Mouse (Mus musculus) right cerebral cortex, postnatal 25 days (tissue): ENCODE data around the gene Zhx3.

Source experiments
- DNase-seq: peaks from one replicate; pipeline ENCODE4 v3.0.0; 2022

Zhx3 gene

GRCm38 (mm10) chr2:160872890-160873382 lies at the start of gene Zhx3:
Gene Zhx3 (minus strand): TSS chr2:160872998.
- DNase-seq: peak; percentile 89

GRCm38 (mm10) chr2:160921285-160921684 lies 48.5 kb upstream of the Zhx3 start:
- no peak for DNase-seq

GRCm38 (mm10) chr2:160918930-160919215 lies 46.1 kb upstream of the Zhx3 start:
- no peak for DNase-seq

- DNase-seq: no peak
Measured at GRCm38 (mm10) chr2:160918154-160918929, 45.5 kb upstream of the Zhx3 start.

- no peak for DNase-seq
Measured at GRCm38 (mm10) chr2:160917313-160917712, 44.5 kb upstream of the Zhx3 start.

- no peak for DNase-seq
Measured at GRCm38 (mm10) chr2:160916714-160917113, 43.9 kb upstream of the Zhx3 start.

- no peak for DNase-seq
Measured at GRCm38 (mm10) chr2:160915821-160916610, 43.2 kb upstream of the Zhx3 start.

GRCm38 (mm10) chr2:160914656-160915055 lies 41.9 kb upstream of the Zhx3 start:
- DNase-seq: no peak

GRCm38 (mm10) chr2:160912231-160912671 lies 39.5 kb upstream of the Zhx3 start, which contains the start of gene Emilin3:
Gene Emilin3 (minus strand): TSS chr2:160912328.
- DNase-seq: no peak

GRCm38 (mm10) chr2:160911558-160912201 lies 38.9 kb upstream of the Zhx3 start:
- DNase-seq: no peak

- DNase-seq: no peak
Measured at GRCm38 (mm10) chr2:160910633-160911032, 37.8 kb upstream of the Zhx3 start.

GRCm38 (mm10) chr2:160908607-160909006 lies 35.8 kb upstream of the Zhx3 start:
- no peak for DNase-seq

GRCm38 (mm10) chr2:160906101-160906500 lies 33.3 kb upstream of the Zhx3 start:
- DNase-seq: no peak

- no peak for DNase-seq
Measured at GRCm38 (mm10) chr2:160905301-160905700, 32.5 kb upstream of the Zhx3 start.

- no peak for DNase-seq
Measured at GRCm38 (mm10) chr2:160901656-160902412, 29.0 kb upstream of the Zhx3 start.

- no peak for DNase-seq
Measured at GRCm38 (mm10) chr2:160891697-160892096, 18.9 kb upstream of the Zhx3 start.

- no peak for DNase-seq
Measured at GRCm38 (mm10) chr2:160891045-160891444, 18.2 kb upstream of the Zhx3 start.

- no peak for DNase-seq
Measured at GRCm38 (mm10) chr2:160887859-160888258, 15.1 kb upstream of the Zhx3 start.

- DNase-seq: peak; percentile 73
Measured at GRCm38 (mm10) chr2:160887284-160887683, 14.5 kb upstream of the Zhx3 start.

GRCm38 (mm10) chr2:160886221-160886620 lies 13.4 kb upstream of the Zhx3 start:
- no peak for DNase-seq

- no peak for DNase-seq
Measured at GRCm38 (mm10) chr2:160884830-160885229, 12.0 kb upstream of the Zhx3 start.

- DNase-seq: no peak
Measured at GRCm38 (mm10) chr2:160883912-160884311, 11.1 kb upstream of the Zhx3 start.

GRCm38 (mm10) chr2:160882436-160882835 lies 9.6 kb upstream of the Zhx3 start:
- DNase-seq: no peak
